27 mouse cellular contexts compared by ENCODE assay signal in genomic region chr19:57172321-57172720, GRCm38 (mm10).
"Had no signal": no experiment of that assay in that cellular context is flagged by ENCODE, and none has a peak within 500 bp of the region (broad histone marks: within the 10 kb centered on the region; RNA-seq: fewer than 3 reads in every experiment).

No protein-coding gene starts in this region.

- H3K27me3 ChIP-seq: embryonic facial prominence, embryonic 15.5 days; forebrain, embryonic 12.5 days; forebrain, embryonic 13.5 days; forebrain, embryonic 15.5 days had no signal

- H3K4me1 ChIP-seq: embryonic facial prominence, embryonic 12.5 days; forebrain, embryonic 12.5 days; forebrain, embryonic 13.5 days; forebrain, embryonic 15.5 days had no signal

- H3K4me3 ChIP-seq: embryonic facial prominence, embryonic 10.5 days; embryonic facial prominence, embryonic 12.5 days; embryonic facial prominence, embryonic 13.5 days; embryonic facial prominence, embryonic 15.5 days; erythroblast, embryonic 14.5 days; forebrain, embryonic 10.5 days; forebrain, embryonic 12.5 days; forebrain, embryonic 13.5 days; forebrain, embryonic 15.5 days; gastrocnemius, adult 2 months; heart, embryonic 10.5 days had no signal

- H3K9me3 ChIP-seq: embryonic facial prominence, embryonic 10.5 days; embryonic facial prominence, embryonic 12.5 days; embryonic facial prominence, embryonic 13.5 days; embryonic facial prominence, embryonic 15.5 days; forebrain, embryonic 10.5 days; forebrain, embryonic 12.5 days; forebrain, embryonic 13.5 days; forebrain, embryonic 15.5 days; heart, embryonic 10.5 days had no signal

- H3K36me3 ChIP-seq: embryonic facial prominence, embryonic 10.5 days; embryonic facial prominence, embryonic 12.5 days; embryonic facial prominence, embryonic 13.5 days; embryonic facial prominence, embryonic 15.5 days; forebrain, embryonic 10.5 days; forebrain, embryonic 12.5 days; forebrain, embryonic 15.5 days had no signal

- H3K27ac ChIP-seq: embryonic facial prominence, embryonic 10.5 days; embryonic facial prominence, embryonic 12.5 days; embryonic facial prominence, embryonic 13.5 days; embryonic facial prominence, embryonic 15.5 days; forebrain, embryonic 10.5 days; forebrain, embryonic 12.5 days; forebrain, embryonic 13.5 days; forebrain, embryonic 15.5 days; gastrocnemius, adult 2 months; heart, embryonic 10.5 days had no signal

- DNase-seq: cerebellum, adult 2 months; cerebellum, adult 8-10 months; cerebellum, adult 9-10 months; cerebellum, adult 9-11 months; cerebellum, postnatal 10 days; cerebellum, postnatal 14 days; cerebellum, postnatal 25 days; cerebellum, postnatal 36 days; embryo, embryonic 11 days; forebrain, postnatal 0 days; gastrocnemius, adult 2 months; gastrocnemius, postnatal 10 days; gastrocnemius, postnatal 14 days; gastrocnemius, postnatal 25 days; gastrocnemius, postnatal 36 days had no signal

- H3K9ac ChIP-seq: embryonic facial prominence, embryonic 12.5 days; embryonic facial prominence, embryonic 13.5 days; embryonic facial prominence, embryonic 15.5 days; forebrain, embryonic 12.5 days; forebrain, embryonic 13.5 days; forebrain, embryonic 15.5 days; forebrain, postnatal 0 days had no signal

- ATAC-seq: forebrain, embryonic 13.5 days; forebrain, embryonic 14.5 days; forebrain, embryonic 15.5 days; forebrain, embryonic 16.5 days; forebrain, postnatal 0 days had no signal

- H3K4me2 ChIP-seq: embryonic facial prominence, embryonic 12.5 days; embryonic facial prominence, embryonic 13.5 days; embryonic facial prominence, embryonic 15.5 days; forebrain, embryonic 12.5 days; forebrain, embryonic 13.5 days; forebrain, embryonic 15.5 days had no signal
